Mouse (Mus musculus): ENCODE measurements around the gene C1ql2.

DNA sequence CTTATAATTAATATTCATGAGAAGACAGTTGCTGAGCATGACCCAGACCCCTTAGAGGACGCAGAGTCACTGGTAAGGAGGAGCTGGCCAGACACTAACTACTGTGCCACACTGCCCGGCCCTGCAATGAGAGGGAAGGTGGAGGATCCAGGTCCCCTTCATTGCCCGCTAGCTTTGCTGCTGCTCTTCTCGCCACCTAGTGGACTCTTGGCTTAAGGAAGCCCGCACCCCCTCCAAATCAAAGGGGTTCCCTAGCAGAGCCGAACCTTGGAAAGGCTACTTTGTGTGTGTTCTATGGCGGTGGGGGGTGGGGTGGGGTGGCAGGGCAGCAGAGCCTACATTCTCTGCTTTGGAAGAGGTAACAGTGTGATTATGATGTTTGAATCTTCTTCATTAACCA is 2.4 kb upstream of the C1ql2 start:
- peak; percentile 22; the same call in 1 of the 2 replicates for TF ChIP-seq CTCF (IDR thresholded peaks at IDR 0.05; ENCODE audit: low read depth, low read length)
- no peak for TF ChIP-seq POLR2A (IDR thresholded peaks at IDR 0.05; ENCODE audit: extremely low read depth, insufficient read depth, low read length)
